10 mouse cellular contexts compared by ENCODE assay signal in genomic region chr19:55825951-55826507, GRCm38 (mm10).
DNase-seq lines count a peak whose midpoint lies in the region; ATAC-seq and TF ChIP-seq lines count a peak whose summit lies in the region.
"Had no signal": no experiment of that assay in that cellular context is flagged by ENCODE, and none has a peak within 500 bp of the region (broad histone marks: within the 10 kb centered on the region; RNA-seq: fewer than 3 reads in every experiment).

No protein-coding gene starts in this region.

- no peak for TF ChIP-seq POLR2A in kidney, adult 2 months (IDR thresholded peaks at IDR 0.05; ENCODE audit: low read depth, low read length)

- TF ChIP-seq CTCF in kidney, adult 2 months (conservative IDR thresholded peaks at IDR 0.05; ENCODE audit: insufficient read depth, insufficient read length, low read depth, low read length) = no peak

- H3K27ac ChIP-seq in embryonic facial prominence, embryonic 12.5 days = peak overlapping the region; percentile 61
- H3K27ac ChIP-seq in embryonic facial prominence, embryonic 10.5 days (replicated peaks) = no peak overlapping the region
- H3K27ac ChIP-seq in kidney, adult 2 months (ENCODE audit: insufficient read depth, low read depth, low read length) = peak overlapping the region; percentile 41; the same call in 1 of the 2 replicates
- no peak overlapping the region; the same call in 1 of the 2 replicates for H3K27ac ChIP-seq in kidney, embryonic 14.5 days (ENCODE audit: low read depth, low read length)
- H3K27ac ChIP-seq: hindbrain, embryonic 15.5 days had no signal

- H3K4me1 ChIP-seq in embryonic facial prominence, embryonic 12.5 days = peaks cover 66% of the 10 kb centered on the region
- peaks cover 75% of the 10 kb centered on the region for H3K4me1 ChIP-seq in embryonic facial prominence, embryonic 10.5 days
- peaks cover 12% of the 10 kb centered on the region for H3K4me1 ChIP-seq in kidney, adult 2 months (ENCODE audit: control insufficient read depth, insufficient read depth, low read length)
- peaks cover 24% of the 10 kb centered on the region for H3K4me1 ChIP-seq in kidney, embryonic 14.5 days (ENCODE audit: control insufficient read depth, insufficient read depth, low read length)

- H3K27me3 ChIP-seq in embryonic facial prominence, embryonic 12.5 days = no peaks in the 10 kb centered on the region
- no peaks in the 10 kb centered on the region for H3K27me3 ChIP-seq in embryonic facial prominence, embryonic 10.5 days (replicated peaks; ENCODE audit: low read depth, poor library complexity, severe bottlenecking)
- no peaks in the 10 kb centered on the region for H3K27me3 ChIP-seq in kidney, adult 2 months (replicated peaks; ENCODE audit: control insufficient read depth, insufficient read depth, low read length)
- no peaks in the 10 kb centered on the region for H3K27me3 ChIP-seq in kidney, embryonic 14.5 days (ENCODE audit: control insufficient read depth, insufficient read depth, low read length)

- WGBS in embryonic facial prominence, embryonic 12.5 days = 49% methylated on average over 10 of the region's 10 CpGs
- WGBS in embryonic facial prominence, embryonic 10.5 days = 61% methylated on average over 10 of the region's 10 CpGs
- WGBS in kidney, adult 2 months = 48% methylated on average over 10 of the region's 10 CpGs
- 57% methylated on average over 10 of the region's 10 CpGs for WGBS in kidney, embryonic 14.5 days

- ATAC-seq in embryonic facial prominence, embryonic 12.5 days (ENCODE audit: insufficient number of reproducible peaks, insufficient read depth, low FRiP score, low TSS enrichment) = no peak
- ATAC-seq in kidney, embryonic 14.5 days (ENCODE audit: low FRiP score, low TSS enrichment) = peak; percentile 44; the same call in 1 of the 2 replicates

- H3K4me3 ChIP-seq in embryonic facial prominence, embryonic 12.5 days = no peak overlapping the region
- no peak overlapping the region for H3K4me3 ChIP-seq in embryonic facial prominence, embryonic 10.5 days
- no peak overlapping the region for H3K4me3 ChIP-seq in kidney, adult 2 months (ENCODE audit: insufficient read depth, low read depth, low read length)
- no peak overlapping the region for H3K4me3 ChIP-seq in kidney, embryonic 14.5 days (ENCODE audit: low read length)
- H3K4me3 ChIP-seq: hindbrain, embryonic 15.5 days had no signal

- H3K9me3 ChIP-seq in embryonic facial prominence, embryonic 12.5 days = no peaks in the 10 kb centered on the region
- no peaks in the 10 kb centered on the region for H3K9me3 ChIP-seq in embryonic facial prominence, embryonic 10.5 days
- H3K9me3 ChIP-seq in kidney, embryonic 14.5 days (ENCODE audit: control insufficient read depth, low read length) = no peaks in the 10 kb centered on the region
- H3K9me3 ChIP-seq: hindbrain, embryonic 15.5 days had no signal

- H3K4me2 ChIP-seq in embryonic facial prominence, embryonic 12.5 days (replicated peaks) = no peak overlapping the region
- 0 out of 2 replicates have a peak overlapping the region, but pooled peaks have one; percentile 5 for H3K4me2 ChIP-seq in kidney, embryonic 14.5 days (replicated peaks; ENCODE audit: low read depth, low read length)
- H3K4me2 ChIP-seq: hindbrain, embryonic 15.5 days had no signal

- peaks cover 12% of the 10 kb centered on the region for H3K36me3 ChIP-seq in embryonic facial prominence, embryonic 12.5 days
- H3K36me3 ChIP-seq in embryonic facial prominence, embryonic 10.5 days (replicated peaks) = peaks cover 28% of the 10 kb centered on the region
- H3K36me3 ChIP-seq in kidney, adult 2 months (ENCODE audit: control insufficient read depth, insufficient read depth, low read length) = no peaks in the 10 kb centered on the region
- H3K36me3 ChIP-seq in kidney, embryonic 14.5 days (ENCODE audit: control insufficient read depth, insufficient read depth, low read length) = 0 out of 2 replicates have a peak, but pooled peaks cover 3% of the 10 kb centered on the region
- H3K36me3 ChIP-seq: G1E; hindbrain, embryonic 15.5 days had no signal

- H3K9ac ChIP-seq in embryonic facial prominence, embryonic 12.5 days = no peak overlapping the region
- no peak overlapping the region for H3K9ac ChIP-seq in kidney, embryonic 14.5 days (ENCODE audit: low read depth, low read length)
- H3K9ac ChIP-seq: hindbrain, embryonic 15.5 days had no signal

- no peak for DNase-seq in embryonic facial prominence, embryonic 10.5 days (ENCODE audit: low spot score)
- DNase-seq in kidney, adult 2 months = peak; percentile 66
- no peak for DNase-seq in kidney, postnatal 14 days
- peak; percentile 75 for DNase-seq in MN1 (ENCODE audit: low spot score)
- DNase-seq in embryo, embryonic 9.5 days (ENCODE audit: extremely low spot score) = no peak
- no peak for DNase-seq in embryo, embryonic 10 days (ENCODE audit: low spot score)

Comparison
In these comparisons a context has a peak if more than half of its experiments do, and no peak if none do; other contexts are left out.
1. H3K27ac ChIP-seq: peak in embryonic facial prominence, embryonic 12.5 days (single experiment) and kidney, adult 2 months (single experiment); none in embryonic facial prominence, embryonic 10.5 days (single experiment) and kidney, embryonic 14.5 days (single experiment).
2. DNase-seq: peak in kidney, adult 2 months (single experiment) and MN1 (single experiment); none in embryonic facial prominence, embryonic 10.5 days (single experiment), kidney, postnatal 14 days (single experiment), embryo, embryonic 9.5 days (single experiment) and embryo, embryonic 10 days (single experiment).